Mouse (Mus musculus) C2C12 (cell line): ENCODE results near the gene Slc12a5.

Experiments used
- CTCF ChIP-seq: IDR thresholded peaks from one replicate; pipeline ENCODE4 v1.5.1; 2011; ENCODE audit not compliant: control insufficient read depth, insufficient read depth, insufficient read length
- MAX ChIP-seq: IDR thresholded peaks from one replicate; pipeline ENCODE4 v1.6.1; 2011; ENCODE audit warnings: mild to moderate bottlenecking, control low read depth
- USF1 ChIP-seq: IDR thresholded peaks from one replicate; pipeline ENCODE4 v1.6.1; 2011; ENCODE audit warnings: low read depth, mild to moderate bottlenecking, control low read depth, moderate library complexity

DNA sequence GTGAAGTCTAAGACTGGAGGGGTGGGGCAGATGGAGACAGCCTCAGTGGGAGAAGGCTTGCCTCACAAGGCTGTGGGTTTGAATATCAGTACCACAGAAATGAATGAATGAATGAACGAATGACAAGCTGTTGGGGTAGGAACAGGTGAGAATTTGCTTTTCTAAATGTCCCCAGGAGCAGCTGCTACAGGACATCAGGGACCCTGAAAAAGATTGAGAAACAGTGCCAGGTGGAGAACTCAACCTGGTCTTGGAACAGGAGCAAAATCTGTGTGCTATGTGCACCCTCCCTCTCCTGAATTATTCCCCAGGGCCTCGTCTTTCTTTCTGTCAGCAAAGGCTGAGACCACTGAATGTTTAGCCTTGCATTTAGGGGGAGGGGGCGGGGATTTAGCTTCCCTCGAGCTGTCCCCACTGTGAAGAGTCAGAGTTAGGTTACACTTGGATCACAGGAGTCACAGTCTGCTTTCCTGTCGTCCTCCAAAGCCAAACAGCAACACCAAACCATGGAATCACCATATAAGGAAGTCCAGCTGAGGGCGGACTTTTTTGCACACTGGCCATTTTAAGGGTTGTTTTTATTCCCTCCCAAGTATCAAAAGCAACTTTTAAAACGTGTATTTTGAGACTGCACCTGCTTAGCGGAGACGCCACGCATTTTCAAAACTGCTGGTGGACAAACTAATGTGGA lies 20.3 kb upstream of the Slc12a5 start, which contains the start of gene Mmp9:
- TF ChIP-seq USF1 (no peak), CTCF (no peak), MAX (no peak)
